Mouse (Mus musculus) spleen, adult 18-20 months (tissue): Measurements from ENCODE around the gene Plekha6.
"Not testable (repeated sequence)": the region's sequence is repeated elsewhere in the genome, so short reads cannot be mapped to it uniquely, and the experiment has no call there.

Experiments used
- DNase-seq, 2 experiments: peaks; one replicate each; pipeline ENCODE4 v3.0.0; 2022; ENCODE audit warnings: mixed read lengths in 2 of 2

Plekha6 gene

DNA sequence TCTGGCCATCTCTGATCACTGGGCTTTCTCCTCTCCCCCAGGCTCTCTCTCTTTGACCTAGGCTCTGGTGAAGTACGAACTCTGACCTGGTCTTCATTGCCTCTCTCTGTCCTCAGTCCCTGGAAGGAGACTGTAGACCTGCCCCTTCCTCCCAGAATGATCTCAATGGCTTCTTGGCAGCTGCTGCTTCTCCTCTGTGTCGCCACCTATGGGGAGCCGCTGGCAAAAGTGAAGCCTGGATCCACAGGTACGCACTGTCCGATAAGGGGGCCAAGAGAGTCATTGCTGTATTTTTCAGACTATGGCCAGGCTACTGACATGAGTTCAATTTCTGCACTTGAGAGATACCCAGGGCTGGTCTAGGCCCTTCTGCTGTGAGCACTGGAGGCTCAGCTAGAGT lies 163.1 kb downstream of the Plekha6 start:
- no peak for DNase-seq

DNA sequence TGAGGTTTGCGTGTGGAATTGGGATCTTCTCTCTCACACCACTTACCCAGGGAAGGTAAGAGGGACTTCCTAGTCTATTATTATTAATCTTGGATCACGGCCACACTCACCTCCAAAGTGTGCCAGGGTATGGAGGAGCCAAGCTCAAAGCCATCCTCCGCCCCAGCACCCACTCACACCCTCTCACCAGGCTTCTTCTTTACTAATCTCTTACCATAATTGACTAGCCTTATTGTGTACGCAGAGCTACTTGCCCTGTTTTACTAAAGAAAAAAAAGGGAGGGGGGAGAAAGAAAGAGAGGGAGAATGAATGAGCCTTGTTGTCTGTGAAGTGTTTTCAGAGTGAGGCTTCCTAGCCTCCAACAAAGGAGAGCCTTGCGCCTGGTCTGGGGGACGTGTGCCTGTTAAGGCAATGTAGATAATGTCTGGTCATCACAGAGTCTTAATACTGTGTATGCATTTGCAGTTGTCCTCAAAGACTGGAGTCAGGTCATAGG lies 164.3 kb downstream of the Plekha6 start:
- no peak for DNase-seq

DNA sequence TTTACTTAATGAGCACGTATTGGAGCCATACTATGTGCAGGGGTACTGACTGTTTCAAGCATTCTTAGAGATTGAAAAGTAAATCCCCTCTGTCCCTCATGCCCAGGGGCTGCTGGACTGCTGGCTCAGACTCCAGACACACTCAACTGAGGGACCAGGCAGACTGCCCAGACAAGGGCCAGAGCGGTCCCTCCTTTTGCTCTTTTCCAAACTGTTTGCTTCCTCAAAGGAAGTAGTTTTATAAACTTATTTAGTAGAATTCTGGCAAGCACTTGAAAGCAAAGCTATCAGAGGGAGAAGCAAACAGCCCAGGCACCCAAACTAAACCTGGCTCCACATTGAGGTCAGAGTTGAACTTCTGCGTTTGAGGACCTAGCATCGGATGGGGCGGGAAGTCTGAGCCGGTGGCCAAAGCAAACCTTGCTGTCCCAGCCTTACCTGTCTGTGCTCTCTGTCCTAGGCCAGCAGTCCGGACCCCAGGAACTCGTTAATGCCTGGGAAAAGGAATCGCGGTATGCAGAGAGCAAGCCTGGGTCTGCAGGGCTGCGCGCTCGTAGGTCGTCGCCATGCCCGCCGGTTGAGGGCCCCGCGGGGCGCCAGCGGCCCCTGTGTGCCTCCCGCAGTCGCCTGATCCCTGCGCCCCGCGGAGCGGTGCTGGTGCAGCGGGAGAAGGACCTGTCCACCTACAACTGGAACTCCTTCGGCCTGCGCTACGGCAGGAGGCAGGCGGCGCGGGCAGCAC lies 165.1 kb downstream of the Plekha6 start:
- no peak for DNase-seq

DNA sequence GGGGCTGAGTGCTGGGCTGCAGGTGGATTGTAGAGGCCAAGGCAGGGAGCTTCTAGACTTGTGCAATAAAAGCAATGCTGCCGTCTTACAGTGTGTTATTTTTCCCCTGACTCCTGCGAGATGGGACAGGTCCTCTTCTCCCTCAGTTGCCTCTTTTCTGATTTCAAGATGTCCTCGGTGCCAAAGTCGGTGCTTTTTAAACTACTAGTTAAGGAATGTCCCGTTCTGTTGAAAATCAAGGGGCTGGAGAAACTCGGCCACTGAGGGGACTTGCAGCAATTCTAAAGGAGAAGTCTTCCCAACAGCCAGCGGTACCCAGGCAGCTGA lies 165.6 kb downstream of the Plekha6 start:
- DNase-seq: no peak

DNA sequence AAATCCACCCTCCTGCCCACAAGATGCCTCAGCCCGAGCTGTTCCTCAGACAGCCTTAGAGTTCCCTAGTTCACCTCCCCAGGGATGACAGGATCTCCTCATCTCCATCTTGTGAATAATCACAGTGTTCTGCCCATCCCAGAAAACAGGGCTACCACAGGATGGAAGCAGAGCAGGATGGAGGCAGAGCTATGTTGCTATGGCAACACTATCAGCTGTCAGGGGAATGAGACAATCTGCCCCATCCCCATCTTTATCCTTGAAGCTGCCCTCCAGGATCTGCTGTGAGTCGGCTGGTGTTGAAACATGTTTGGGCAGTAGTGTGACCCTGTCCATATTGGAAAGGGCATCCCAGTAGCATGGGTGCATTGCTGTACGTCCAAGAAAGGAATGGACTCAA lies 167.1 kb downstream of the Plekha6 start:
- no peak for DNase-seq

DNA sequence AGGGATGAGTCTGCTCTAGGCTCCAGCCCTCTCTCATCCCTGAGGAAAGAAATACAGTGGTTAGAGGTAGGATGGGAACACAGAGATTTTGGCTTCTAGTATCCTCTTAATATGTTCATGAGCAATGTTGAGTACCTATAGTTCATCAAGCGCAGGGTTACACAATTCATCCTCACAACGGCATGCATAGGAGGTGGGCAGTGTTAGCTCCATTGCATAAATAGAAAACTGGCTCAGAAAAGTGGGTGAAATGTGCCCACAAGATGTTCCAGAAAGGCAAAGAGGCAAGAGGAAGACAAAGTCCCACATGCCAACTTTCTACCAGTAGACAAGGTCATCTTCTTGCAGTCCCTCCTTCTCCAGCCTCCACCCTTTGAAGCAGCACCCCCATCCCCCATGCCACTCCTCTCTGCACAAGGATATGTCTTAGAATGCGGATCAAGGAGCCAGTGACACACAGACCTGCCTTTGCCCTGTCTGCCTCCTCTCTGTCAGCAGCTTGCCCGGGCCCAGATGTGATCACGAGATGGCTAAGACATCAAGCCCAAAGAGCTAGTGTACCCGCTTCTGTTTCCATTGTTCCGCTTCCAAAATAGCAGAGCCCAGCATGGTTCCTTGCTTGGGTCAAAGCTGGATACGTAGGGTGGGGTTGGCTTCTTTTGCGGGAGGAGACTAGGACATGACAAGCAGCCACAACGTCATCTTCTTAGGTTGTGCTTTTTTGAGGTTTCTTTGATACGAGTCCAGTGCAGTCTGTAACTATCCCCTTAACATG lies 168.8 kb downstream of the Plekha6 start:
- DNase-seq: no peak

DNA sequence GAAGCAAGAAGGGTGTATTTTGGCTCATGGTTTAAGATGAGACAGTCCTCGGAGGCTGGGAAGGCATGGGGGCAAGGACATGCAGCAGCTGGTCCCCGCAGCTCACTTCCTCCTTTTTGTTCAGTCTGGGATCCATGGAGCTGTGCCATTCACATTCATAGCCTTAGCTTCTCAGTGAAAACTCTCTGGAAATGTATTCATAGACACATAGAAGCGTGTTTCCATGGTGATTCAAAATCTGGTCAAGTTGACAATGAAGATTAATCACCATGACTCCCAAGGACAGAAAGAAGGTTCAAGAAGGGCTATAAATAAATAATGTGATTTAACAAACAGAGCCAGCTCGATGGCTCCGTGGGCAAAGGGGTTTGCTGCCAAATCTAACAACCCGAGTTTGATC lies 169.9 kb downstream of the Plekha6 start:
- DNase-seq: no peak

DNA sequence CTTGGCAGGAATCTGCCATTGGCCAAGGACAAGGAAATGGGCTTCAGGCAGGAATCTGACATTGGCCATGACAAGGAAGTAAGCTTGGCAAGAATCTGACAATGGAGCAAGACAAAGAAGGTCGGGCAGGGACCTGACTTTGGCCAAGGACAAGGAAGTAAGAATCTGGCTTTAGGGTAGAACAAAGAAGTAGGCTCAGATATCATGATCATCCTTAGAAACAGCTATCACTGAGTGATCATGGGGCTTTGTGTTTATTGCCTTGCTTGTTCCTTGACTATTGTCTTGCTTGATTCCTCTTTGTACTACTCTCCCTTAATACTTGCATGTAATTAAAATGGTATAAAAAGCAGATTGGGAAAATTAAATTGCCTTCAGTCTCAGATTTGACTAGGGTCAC lies 176.4 kb downstream of the Plekha6 start:
- DNase-seq: not testable (repeated sequence)

DNA sequence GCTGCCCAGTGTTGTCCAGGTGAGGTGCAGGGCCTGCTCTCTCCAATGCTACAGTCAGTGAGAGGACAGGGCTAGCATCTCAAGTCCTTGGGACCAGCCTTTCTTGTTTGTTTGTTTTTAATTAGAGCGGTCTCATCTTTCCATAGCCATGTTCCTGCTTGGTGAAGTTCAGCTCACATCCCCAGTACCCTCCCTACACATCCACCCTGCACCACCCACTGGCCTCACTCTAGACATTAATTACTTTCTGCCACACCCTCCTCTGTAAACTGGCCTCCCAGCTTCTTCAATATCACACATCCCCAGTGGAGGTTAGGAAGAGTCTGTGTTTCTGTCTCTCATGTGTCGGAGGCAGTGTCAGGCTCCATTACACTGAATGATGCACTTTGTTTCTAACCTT lies 180.3 kb downstream of the Plekha6 start:
- no peak for DNase-seq

DNA sequence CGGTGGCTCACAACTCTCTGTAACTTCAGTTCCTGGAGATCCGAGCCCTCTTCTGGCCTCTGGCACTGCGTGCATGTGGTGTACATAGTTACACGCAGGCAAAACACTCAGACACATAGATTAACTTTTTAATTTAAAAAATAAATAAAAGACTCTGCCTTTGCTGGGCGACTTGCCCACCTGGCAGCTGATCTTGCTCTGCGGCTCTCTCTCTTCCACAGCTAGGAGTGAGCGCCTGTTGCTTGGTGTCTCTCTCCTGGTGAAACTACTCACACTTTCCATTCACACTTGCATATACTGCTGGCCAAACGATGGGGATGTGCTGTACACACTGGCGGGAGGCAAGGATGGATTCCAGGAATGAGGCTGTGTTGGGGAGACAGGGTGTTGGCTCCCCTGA lies 182.5 kb downstream of the Plekha6 start:
- DNase-seq: no peak

DNA sequence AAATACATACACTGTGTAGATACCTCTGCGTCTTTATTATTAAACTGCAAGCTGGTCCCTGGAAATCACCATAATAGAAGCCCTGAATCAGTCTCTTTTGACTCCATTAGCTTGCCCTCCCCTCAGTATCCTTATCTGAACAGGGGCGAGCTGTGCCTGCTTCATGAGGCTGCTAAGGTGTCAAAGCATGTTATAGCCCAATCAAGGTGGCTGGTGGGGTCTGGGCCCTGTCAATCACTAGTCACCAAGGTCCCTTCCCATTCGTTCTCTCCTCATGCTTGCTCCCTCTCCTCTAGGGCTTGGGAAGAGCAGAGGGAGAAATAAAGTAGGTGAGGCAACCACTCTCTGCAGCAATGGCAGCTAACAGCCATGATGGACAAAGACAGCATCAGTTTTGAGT lies 183.2 kb downstream of the Plekha6 start:
- DNase-seq: no peak

DNA sequence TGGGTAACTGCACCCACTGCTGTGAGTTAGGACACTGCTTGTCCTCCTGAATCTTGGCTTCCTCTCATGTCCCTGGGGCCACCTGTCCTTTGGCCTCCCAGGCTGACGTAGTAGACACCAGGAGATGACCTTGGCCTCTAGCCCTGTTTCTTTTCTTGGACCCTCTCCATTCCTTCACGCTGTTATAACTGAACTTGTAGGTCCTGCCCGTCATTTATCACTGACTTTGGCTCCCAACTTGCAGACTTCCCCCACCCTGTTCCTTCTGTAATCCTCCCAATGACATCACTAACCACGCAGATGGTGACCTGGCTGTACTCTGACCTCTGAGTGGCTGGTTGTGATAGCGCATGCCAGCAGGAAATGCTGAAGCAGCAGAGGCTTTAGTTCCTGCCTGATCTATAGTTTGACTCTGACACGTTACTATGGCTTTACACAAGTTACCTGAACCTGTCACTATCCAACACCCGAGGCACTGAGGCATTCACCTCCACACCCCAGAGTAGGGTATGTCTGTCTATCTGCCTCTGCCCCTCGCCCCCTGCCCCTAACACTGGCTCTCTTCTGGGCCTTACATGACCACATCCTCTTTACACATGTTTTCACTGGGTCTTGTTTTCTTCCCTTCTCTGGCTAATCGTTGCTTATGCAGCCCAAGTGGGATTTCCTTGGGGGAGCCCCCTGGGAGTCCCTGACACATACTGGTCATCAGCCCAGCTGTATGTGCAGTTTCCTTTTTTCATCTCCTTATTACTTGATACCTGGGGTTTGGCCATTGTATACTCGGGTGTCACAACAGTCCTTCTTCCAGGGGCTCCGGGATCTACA lies 183.9 kb downstream of the Plekha6 start:
- peak in 1 of 2 experiments; percentile 20 for DNase-seq

DNA sequence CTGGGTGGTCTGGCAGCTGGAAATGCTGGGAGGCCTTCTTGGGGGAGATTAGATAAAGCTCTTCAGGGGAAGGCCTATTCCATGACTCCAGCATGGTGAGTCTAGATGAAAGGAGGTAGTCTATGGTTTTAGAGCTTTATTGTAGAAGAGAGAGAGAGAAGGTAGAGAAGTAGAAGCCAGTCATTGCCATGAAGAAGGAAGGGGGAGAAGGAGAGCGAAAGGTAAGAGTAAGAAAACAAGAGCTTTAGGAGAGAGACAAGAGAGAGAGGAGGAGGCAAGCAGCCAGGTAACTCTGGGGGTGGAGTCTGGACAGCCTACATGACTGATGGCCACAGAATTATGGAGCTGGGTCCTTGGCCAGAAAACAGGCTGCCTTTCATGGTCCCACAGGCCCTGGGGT lies 186.2 kb downstream of the Plekha6 start, which contains the start of gene Ren1:
Gene Ren1, plus strand, starts transcription at position 301 of the 400 bp plus-strand sequence.
- DNase-seq: no peak

DNA sequence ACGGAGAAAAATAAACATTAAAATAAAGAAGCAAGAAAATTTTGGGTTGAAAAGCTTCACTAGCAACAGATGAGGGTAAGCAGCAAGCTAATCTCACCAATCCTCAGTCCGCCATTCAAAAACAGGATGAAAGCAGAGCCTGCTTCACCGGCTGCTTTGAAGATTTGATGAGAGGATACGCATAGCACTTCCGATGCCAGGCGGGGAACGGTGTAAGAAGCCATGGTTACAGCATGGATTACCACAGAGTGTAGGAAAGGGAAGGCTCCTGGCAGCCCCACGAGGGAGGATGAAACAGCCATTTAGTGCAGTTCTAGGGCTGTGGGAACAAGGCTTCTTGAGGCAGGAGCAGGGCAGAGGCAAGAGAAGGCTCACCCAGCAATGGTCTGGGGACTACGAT lies 187.8 kb downstream of the Plekha6 start:
- no peak for DNase-seq
